Mouse (Mus musculus): ENCODE data around the gene Shq1. TPM values are rescaled to one million over a fixed set of nuclear protein-coding genes. Genes with fewer than 3 reads are reported as not detected.

Gene Shq1
- polyA plus RNA-seq (2015; fragmentation: Nextera tagmentation; extraction: Ambion mirVana): 12.0 and 13.0 TPM in 2 replicates

DNA sequence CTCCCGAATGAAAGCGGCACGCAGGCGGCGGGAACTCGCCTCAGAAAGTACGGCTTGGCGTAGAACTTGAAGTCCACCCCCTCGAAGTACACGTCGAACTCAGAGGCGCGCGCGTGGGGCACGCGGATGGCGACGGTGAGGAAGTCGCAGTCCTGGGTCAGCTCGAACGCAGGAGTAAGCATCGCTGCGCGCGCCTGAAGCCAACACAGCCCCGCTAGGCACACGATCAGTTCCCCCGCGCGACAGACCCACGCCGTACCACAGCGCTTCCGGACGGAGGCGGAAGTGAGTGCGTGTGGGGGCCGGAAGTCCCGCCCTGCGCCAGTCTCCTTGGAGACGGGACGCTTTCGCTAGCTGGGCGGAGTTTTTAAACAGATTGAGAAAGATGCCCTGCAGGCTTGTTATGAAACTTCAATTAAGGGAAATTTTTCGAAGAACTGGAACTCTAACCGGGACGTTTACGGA lies at the start of gene Shq1:
Gene Shq1, minus strand, starts transcription at position 278 of the 465 bp plus-strand sequence.
- Histone ChIP-seq H3K4me3 (peak within 1 kb of the TSS; percentile 58), H3K4me1 (peaks cover 11% of the 10 kb centered on the region), H3K4me2 (replicated peaks) (peak within 1 kb of the TSS; percentile 98), H3K27me3 (no peaks in the 10 kb centered on the region), H3K9ac (replicated peaks) (peak within 1 kb of the TSS; percentile 66), H3K36me3 (no peaks in the 10 kb centered on the region), H3K9me3 (no peaks in the 10 kb centered on the region), H3K27ac (replicated peaks) (0 out of 2 replicates have a peak within 1 kb of the TSS, but pooled peaks have one; percentile 13)
- ATAC-seq (replicated peaks): peak; percentile 95
- WGBS: 2% methylated on average over 49 of the region's 49 CpGs

DNA sequence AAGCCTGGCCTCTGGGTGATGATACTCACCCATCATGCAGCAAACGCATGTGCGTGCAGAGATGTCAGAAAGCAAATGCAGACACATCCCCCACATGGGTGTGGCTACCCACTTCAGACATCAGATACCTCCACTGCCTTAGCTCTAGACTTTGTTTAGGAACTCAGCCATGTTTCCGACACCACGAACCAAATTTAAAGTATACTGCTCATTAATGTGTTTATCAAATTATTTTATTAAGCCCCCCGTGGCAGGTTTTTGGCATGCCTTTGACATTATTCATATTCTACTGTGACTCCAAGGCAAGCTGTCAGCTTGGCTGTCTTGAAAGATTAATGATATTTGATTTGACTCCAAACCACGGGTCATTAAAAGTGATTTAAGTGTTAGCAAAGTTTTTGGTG lies 49.1 kb upstream of the Shq1 start:
- Histone ChIP-seq H3K4me3 (no peak overlapping the region), H3K4me2 (replicated peaks) (no peak overlapping the region), H3K4me1 (peaks cover 16% of the 10 kb centered on the region), H3K36me3 (no peaks in the 10 kb centered on the region), H3K9ac (replicated peaks) (no peak overlapping the region), H3K27ac (replicated peaks) (no peak overlapping the region), H3K27me3 (no peaks in the 10 kb centered on the region), H3K9me3 (no peaks in the 10 kb centered on the region)
- no peak for ATAC-seq (replicated peaks)
- 76% methylated on average over 6 of the region's 6 CpGs for WGBS

DNA sequence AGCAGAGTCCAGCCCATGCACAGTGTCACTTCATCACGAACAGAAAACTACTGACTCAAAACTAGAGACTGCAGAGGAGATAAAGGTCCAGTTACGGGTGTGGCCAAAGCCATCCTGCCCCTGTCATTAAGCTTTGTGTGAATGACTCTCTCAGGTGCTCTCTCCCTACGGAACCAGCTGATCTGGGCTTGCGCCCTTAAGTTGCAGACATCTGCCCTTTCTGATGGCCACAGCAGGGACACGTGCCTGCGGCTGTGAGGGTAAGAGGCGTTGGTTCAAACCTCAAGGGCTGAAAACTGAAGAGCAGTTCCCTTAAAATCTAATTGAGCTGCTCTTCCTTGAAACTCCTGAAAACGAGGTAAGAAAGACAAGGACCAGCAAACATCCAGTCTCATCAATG lies 45.9 kb upstream of the Shq1 start:
- ATAC-seq (replicated peaks): no peak
- WGBS: 82% methylated on average over 8 of the region's 8 CpGs
- Histone ChIP-seq H3K4me3 (no peak overlapping the region), H3K4me1 (peaks cover 10% of the 10 kb centered on the region), H3K4me2 (replicated peaks) (no peak overlapping the region), H3K9ac (replicated peaks) (no peak overlapping the region), H3K9me3 (no peaks in the 10 kb centered on the region), H3K27me3 (no peaks in the 10 kb centered on the region), H3K27ac (replicated peaks) (no peak overlapping the region), H3K36me3 (no peaks in the 10 kb centered on the region)

DNA sequence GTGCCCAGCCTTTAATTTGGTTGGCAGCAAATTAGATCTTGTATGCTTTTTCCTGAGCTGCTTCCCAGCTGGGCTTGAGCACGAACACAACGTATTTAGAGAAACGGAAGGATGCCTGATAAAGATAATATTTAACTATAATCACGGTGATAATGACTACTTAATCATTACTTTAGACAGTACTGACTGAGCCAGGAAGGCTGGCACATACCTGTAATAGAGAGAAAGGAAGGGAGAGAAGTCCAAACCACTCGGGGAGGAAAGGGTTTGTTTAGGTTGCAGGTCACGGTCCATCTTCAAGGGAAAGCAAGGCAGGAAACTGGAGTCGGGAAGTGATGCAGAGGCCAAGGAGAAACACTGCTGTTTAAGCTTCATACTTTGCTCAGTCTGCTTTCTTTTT lies 45.2 kb upstream of the Shq1 start:
- H3K9me3 ChIP-seq: no peaks in the 10 kb centered on the region
- H3K4me2 ChIP-seq (replicated peaks): no peak overlapping the region
- H3K9ac ChIP-seq (replicated peaks): no peak overlapping the region
- no peak overlapping the region for H3K27ac ChIP-seq (replicated peaks)
- WGBS: 86% methylated on average over 7 of the region's 7 CpGs
- ATAC-seq (replicated peaks): no peak
- no peak overlapping the region for H3K4me3 ChIP-seq
- no peaks in the 10 kb centered on the region for H3K27me3 ChIP-seq
- H3K36me3 ChIP-seq: no peaks in the 10 kb centered on the region
- H3K4me1 ChIP-seq: peaks cover 4% of the 10 kb centered on the region; the same call in 1 of the 2 replicates

DNA sequence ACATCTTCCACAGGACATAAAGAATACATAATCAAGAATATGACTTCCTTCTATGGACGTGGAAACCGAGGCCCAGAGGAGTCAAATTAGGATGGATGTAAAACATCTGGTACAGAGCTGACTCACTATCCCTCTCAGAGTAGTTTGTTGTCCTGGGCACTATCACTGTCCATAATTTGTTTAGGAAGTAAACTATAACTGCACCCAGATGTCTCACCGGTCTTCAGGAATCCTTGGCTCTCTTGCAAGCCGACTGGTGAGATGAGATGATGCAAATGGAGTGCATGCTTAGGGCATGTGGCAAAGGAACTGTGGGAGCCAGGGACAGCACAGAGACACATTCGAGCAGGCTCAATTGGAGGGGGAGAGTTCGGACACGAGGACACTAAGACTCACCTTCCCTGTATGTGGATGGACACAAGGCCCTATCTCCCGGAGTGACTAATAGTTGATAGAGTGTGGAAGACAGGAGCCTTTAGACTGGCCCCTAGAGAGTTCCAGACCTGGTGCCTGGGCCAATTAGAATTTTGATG lies 44.4 kb upstream of the Shq1 start:
- 90% methylated on average over 8 of the region's 8 CpGs for WGBS
- ATAC-seq (replicated peaks): no peak
- Histone ChIP-seq H3K9me3 (no peaks in the 10 kb centered on the region), H3K4me3 (no peak overlapping the region), H3K9ac (replicated peaks) (no peak overlapping the region), H3K4me1 (no peaks in the 10 kb centered on the region), H3K36me3 (no peaks in the 10 kb centered on the region), H3K27ac (replicated peaks) (no peak overlapping the region), H3K4me2 (replicated peaks) (no peak overlapping the region), H3K27me3 (no peaks in the 10 kb centered on the region)

DNA sequence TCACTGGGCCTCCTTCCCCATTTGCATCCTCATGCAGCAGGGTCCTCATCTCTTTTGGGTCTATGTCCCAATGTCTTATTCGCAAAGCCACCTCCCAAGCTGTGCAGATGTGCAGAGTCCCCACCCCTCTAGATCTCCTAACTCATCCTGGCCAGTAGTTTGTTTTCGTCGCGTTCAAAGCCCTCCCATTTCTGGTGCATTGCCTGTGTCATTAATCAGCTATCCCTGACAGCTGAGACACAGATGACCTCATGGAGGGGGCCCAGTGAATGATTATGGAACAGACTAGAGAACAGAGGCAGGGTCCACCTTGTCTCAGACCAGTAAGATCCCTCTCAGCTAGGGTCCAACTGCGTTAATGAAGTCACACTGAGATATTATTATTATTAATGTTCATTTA lies 39.9 kb upstream of the Shq1 start:
- no peaks in the 10 kb centered on the region for H3K9me3 ChIP-seq
- WGBS: 93% methylated on average over 5 of the region's 5 CpGs
- H3K27me3 ChIP-seq: peaks cover 7% of the 10 kb centered on the region; the same call in 1 of the 2 replicates
- no peak overlapping the region for H3K4me3 ChIP-seq
- no peak overlapping the region for H3K9ac ChIP-seq (replicated peaks)
- H3K4me1 ChIP-seq: peaks cover 3% of the 10 kb centered on the region; the same call in 1 of the 2 replicates
- no peak for ATAC-seq (replicated peaks)
- H3K27ac ChIP-seq (replicated peaks): no peak overlapping the region
- H3K36me3 ChIP-seq: no peaks in the 10 kb centered on the region
- no peak overlapping the region for H3K4me2 ChIP-seq (replicated peaks)

DNA sequence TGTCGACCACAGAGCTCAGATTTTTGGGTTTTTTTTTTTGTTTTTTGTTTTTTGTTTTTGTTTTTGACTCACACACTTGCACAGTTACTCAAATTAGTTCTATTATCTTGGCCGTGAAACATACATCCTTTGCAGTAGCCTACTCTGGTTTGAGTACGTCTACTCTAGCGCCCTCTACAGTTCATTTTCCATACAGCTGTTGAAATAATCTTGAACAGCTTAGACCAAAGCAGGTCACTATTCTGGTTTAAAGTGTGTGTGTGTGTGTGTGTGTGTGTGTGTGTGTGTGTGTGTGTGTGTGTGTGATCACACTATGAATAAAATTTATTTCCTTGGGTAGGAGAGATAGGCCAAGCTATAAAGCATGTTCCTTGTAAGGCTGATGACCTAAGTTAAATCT lies 39.2 kb upstream of the Shq1 start:
- Histone ChIP-seq H3K4me3 (no peak overlapping the region), H3K27ac (replicated peaks) (no peak overlapping the region), H3K9me3 (no peaks in the 10 kb centered on the region), H3K4me2 (replicated peaks) (no peak overlapping the region), H3K9ac (replicated peaks) (no peak overlapping the region), H3K27me3 (peaks cover 13% of the 10 kb centered on the region; the same call in 1 of the 2 replicates), H3K4me1 (peaks cover 7% of the 10 kb centered on the region), H3K36me3 (no peaks in the 10 kb centered on the region)
- 38% methylated on average over 4 of the region's 4 CpGs for WGBS
- ATAC-seq (replicated peaks): no peak

DNA sequence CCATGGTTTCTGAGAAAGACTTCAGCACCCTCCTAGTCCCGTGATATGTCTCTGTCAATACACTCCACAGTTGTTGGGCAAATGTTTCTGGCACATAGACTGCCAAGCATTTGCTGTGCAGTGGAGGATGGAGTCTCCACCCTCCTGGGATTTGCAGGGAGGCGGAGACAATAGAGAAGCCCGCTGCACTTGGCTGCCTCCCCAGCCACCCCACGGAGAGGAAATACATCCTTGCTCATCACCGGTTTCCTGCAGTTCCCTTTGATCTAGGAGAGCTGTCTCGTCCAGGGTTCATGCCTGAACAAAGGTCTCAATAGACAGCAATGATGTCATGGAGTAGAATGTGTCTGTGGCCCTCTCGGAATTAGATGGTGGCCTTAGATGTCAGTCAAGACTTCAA lies 38.5 kb upstream of the Shq1 start:
- ATAC-seq (replicated peaks): no peak

DNA sequence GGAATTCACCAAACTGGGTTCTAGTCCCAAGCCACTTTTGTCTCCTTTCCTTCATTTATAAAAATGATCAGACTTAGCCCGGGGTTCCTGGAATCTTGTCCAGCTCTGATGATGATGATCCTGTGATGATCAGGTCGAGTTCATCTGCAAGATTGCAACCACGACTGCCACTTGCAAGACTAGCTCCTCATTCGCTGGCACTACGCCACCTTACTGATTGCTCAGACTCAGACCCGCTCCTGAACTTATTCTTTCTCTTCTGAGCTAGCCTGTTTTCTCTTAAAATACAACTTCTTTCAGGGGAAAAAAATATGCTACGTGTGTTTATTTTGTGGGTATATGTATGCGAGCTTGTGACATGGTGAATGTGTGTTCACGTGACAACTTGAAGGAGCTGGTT lies 38.0 kb upstream of the Shq1 start:
- Histone ChIP-seq H3K27me3 (peaks cover 21% of the 10 kb centered on the region; the same call in 1 of the 2 replicates), H3K27ac (replicated peaks) (no peak overlapping the region), H3K9ac (replicated peaks) (no peak overlapping the region), H3K36me3 (no peaks in the 10 kb centered on the region), H3K4me3 (no peak overlapping the region), H3K4me2 (replicated peaks) (no peak overlapping the region), H3K9me3 (no peaks in the 10 kb centered on the region), H3K4me1 (peaks cover 14% of the 10 kb centered on the region)
- WGBS: 78% methylated on average over 9 of the region's 9 CpGs
- no peak for ATAC-seq (replicated peaks)

More for the DNA sequence above, 38.5 kb upstream of the Shq1 start:
- no peak overlapping the region for H3K27ac ChIP-seq (replicated peaks)
- H3K9ac ChIP-seq (replicated peaks): no peak overlapping the region
- no peak overlapping the region for H3K4me3 ChIP-seq
- peaks cover 17% of the 10 kb centered on the region; the same call in 1 of the 2 replicates for H3K27me3 ChIP-seq
- peaks cover 11% of the 10 kb centered on the region for H3K4me1 ChIP-seq
- no peak overlapping the region for H3K4me2 ChIP-seq (replicated peaks)
- no peaks in the 10 kb centered on the region for H3K36me3 ChIP-seq
- WGBS: 10% methylated on average over 7 of the region's 7 CpGs
- H3K9me3 ChIP-seq: no peaks in the 10 kb centered on the region

DNA sequence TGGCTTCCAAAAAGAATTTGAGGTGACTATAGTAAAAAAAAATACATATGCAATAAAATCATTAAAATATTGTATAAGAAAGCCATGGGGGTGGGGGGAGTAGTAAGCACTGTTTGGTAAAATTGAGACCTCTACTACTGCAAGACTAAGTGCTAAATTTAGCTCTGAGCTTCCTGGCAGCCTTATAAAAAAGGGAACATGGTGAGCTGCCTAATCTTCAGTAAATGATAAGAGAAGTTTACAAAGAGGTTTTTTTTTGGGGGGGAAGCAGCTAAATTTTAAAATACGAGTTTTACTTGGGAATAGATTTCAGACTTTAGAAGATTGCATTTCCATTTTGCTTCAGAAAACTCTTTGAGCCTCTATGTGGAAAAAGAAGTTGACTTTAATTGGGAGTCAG lies 37.3 kb upstream of the Shq1 start:
- Histone ChIP-seq H3K4me2 (replicated peaks) (no peak overlapping the region), H3K27me3 (peaks cover 22% of the 10 kb centered on the region; the same call in 1 of the 2 replicates), H3K9ac (replicated peaks) (no peak overlapping the region), H3K27ac (replicated peaks) (no peak overlapping the region), H3K4me1 (peaks cover 14% of the 10 kb centered on the region), H3K36me3 (no peaks in the 10 kb centered on the region), H3K4me3 (no peak overlapping the region), H3K9me3 (no peaks in the 10 kb centered on the region)
- no peak for ATAC-seq (replicated peaks)
- 78% methylated on average over 1 of the region's 1 CpGs for WGBS

DNA sequence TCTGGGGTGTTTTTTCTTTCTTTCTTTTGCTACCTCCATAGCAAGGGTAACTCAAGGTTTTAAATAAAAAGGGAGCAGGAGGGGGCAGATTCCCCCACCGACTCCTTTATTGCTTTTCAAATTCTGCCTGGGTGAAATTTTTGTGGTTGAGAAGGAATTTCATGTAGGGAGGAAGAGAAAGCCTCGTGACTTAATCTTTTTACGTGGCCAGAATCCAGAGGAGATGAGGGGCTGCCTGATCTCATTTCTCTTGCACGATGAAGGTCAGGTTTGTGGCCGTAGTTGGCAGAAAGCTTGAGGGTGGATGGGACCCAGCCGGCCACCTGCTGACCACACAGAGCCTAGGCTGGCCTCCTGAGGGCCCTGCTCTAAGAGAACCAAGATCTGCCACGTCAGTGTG lies 36.6 kb upstream of the Shq1 start:
- Histone ChIP-seq H3K9me3 (no peaks in the 10 kb centered on the region), H3K27ac (replicated peaks) (no peak overlapping the region), H3K4me2 (replicated peaks) (no peak overlapping the region), H3K27me3 (peaks cover 22% of the 10 kb centered on the region; the same call in 1 of the 2 replicates), H3K36me3 (no peaks in the 10 kb centered on the region), H3K9ac (replicated peaks) (no peak overlapping the region), H3K4me3 (no peak overlapping the region), H3K4me1 (peaks cover 14% of the 10 kb centered on the region)
- 62% methylated on average over 7 of the region's 7 CpGs for WGBS
- ATAC-seq (replicated peaks): no peak

DNA sequence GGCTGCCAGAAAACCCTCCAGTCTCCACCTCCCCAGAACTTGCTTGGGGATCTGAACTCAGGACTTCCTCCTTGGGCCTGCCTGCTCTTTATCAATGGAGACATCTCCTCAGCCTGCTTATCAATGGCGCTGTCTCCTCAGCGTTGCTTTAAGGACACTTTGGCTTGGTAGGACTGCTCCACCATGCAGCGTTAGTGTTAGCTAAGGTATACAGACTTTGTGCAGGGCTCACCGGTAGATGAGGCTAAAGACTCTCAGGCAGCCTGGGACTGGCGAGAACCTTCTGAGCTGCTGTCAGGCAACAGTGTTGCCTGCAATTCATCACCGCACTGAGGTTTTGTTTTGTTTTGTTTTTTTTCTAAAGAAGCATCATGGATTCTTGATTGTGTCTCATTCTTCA lies 35.9 kb upstream of the Shq1 start:
- 87% methylated on average over 6 of the region's 6 CpGs for WGBS
- no peak overlapping the region for H3K4me2 ChIP-seq (replicated peaks)
- no peaks in the 10 kb centered on the region for H3K9me3 ChIP-seq
- ATAC-seq (replicated peaks): no peak
- peaks cover 22% of the 10 kb centered on the region; the same call in 1 of the 2 replicates for H3K27me3 ChIP-seq
- H3K36me3 ChIP-seq: no peaks in the 10 kb centered on the region
- no peak overlapping the region for H3K4me3 ChIP-seq
- H3K27ac ChIP-seq (replicated peaks): no peak overlapping the region
- peaks cover 14% of the 10 kb centered on the region for H3K4me1 ChIP-seq
- no peak overlapping the region for H3K9ac ChIP-seq (replicated peaks)

DNA sequence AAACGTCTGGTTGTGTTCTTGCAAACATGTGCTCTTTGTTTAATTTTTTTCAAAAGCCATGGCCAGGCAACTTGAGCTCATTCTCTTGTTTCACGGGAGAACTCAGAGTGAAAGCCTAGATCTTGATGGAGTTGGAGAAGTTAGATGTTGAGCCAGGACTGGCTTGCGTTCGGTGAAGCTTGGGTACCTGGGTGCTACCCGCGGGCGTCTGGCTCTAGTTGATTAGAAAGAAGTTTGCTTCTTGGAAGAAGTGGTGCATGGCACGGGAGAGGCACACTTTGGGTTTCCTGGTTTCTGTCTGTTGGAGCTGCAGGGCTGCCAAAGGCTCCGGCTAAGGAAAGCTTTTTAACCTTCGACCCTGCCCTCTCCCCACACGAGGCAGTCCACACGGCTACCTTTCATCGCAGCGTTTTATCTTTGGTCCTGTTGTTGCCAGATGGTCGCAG lies 34.4 kb upstream of the Shq1 start:
- 3% methylated on average over 15 of the region's 15 CpGs for WGBS
- H3K27me3 ChIP-seq: peaks cover 22% of the 10 kb centered on the region; the same call in 1 of the 2 replicates
- peaks cover 14% of the 10 kb centered on the region for H3K4me1 ChIP-seq
- H3K4me3 ChIP-seq: peak overlapping the region; percentile 59
- no peaks in the 10 kb centered on the region for H3K9me3 ChIP-seq
- no peak for ATAC-seq (replicated peaks)
- H3K36me3 ChIP-seq: no peaks in the 10 kb centered on the region
- H3K4me2 ChIP-seq (replicated peaks): peak overlapping the region; percentile 89
- H3K9ac ChIP-seq (replicated peaks): no peak overlapping the region
- no peak overlapping the region for H3K27ac ChIP-seq (replicated peaks)

All from forebrain, embryonic 15.5 days (tissue).